Mouse (Mus musculus) forebrain, embryonic 16.5 days (tissue): ENCODE data around the gene Lrp2bp. TPM values are rescaled to one million over a fixed set of nuclear protein-coding genes. Genes with fewer than 3 reads are reported as not detected.

Experiments
- ATAC-seq: fragments of 200-750 bp; cut with Nextera tagmentation; 2 replicates; pipeline ENCODE4 v1.8.0; 2017; ENCODE audit warnings: mild to moderate bottlenecking, moderate library complexity
- H3K27ac ChIP-seq: fragments of 300-500 bp; sonication (generic); 2 replicates; pipeline ENCODE4 v1.5.1; 2014; ENCODE audit warnings: low read length, control low read depth
- H3K27me3 ChIP-seq: fragments of 300-500 bp; sonication (generic); replicated peaks from 2 replicates; pipeline ENCODE4 v1.6.1; 2014; ENCODE audit warnings: low read length; ENCODE audit not compliant: control insufficient read depth, insufficient read depth
- H3K36me3 ChIP-seq: fragments of 300-500 bp; sonication (generic); 2 replicates; pipeline ENCODE4 v1.6.1; 2014; ENCODE audit not compliant: control insufficient read depth, insufficient read depth
- H3K4me1 ChIP-seq: fragments of 300-500 bp; sonication (generic); replicated peaks from 2 replicates; pipeline ENCODE4 v1.6.1; 2014; ENCODE audit warnings: low read length; ENCODE audit not compliant: control insufficient read depth, insufficient read depth
- H3K4me2 ChIP-seq: fragments of 300-500 bp; sonication (generic); 2 replicates; pipeline ENCODE4 v1.6.1; 2014; ENCODE audit warnings: mild to moderate bottlenecking, low read length, control low read depth
- H3K4me3 ChIP-seq: fragments of 300-500 bp; sonication (generic); replicated peaks from 2 replicates; pipeline ENCODE4 v1.5.1; 2014; ENCODE audit warnings: mild to moderate bottlenecking, low read length, control low read depth
- H3K9ac ChIP-seq: fragments of 300-500 bp; sonication (generic); replicated peaks from 2 replicates; pipeline ENCODE4 v1.6.1; 2014; ENCODE audit warnings: low read depth, low read length, control low read depth
- H3K9me3 ChIP-seq: fragments of 300-500 bp; sonication (generic); 2 replicates; pipeline ENCODE4 v1.6.1; 2016; ENCODE audit warnings: low read length; ENCODE audit not compliant: control insufficient read depth
- WGBS: fragments of 180-500 bp; shearing (Covaris S2); extraction: QIAGEN DNeasy Blood & Tissue Kit; methylation state at CpG from one replicate; pipeline ENCODE4 v1.1.7; 2014; 5-methylcytosine and 5-hydroxymethylcytosine counted together
- polyA plus RNA-seq: library from polyadenylated mRNA; unstranded; fragments of >200 nt; fragmentation: Nextera tagmentation; extraction: Ambion mirVana; gene quantifications from 2 replicates; pipeline ENCODE4 v1.2.1, GENCODE M21; 2015

Lrp2bp gene
- polyA plus RNA-seq, 1 experiment from 2014 or later = 0.24 TPM

GRCm38 (mm10) chr8:46075223-46075622 lies 76.1 kb downstream of the Lrp2bp start:
- Histone ChIP-seq H3K36me3 (0 out of 2 replicates have a peak, but pooled peaks cover 3% of the 10 kb centered on the region), H3K27me3 (no peaks in the 10 kb centered on the region), H3K9ac (no peak overlapping the region), H3K4me3 (no peak overlapping the region), H3K27ac (no peak overlapping the region), H3K4me1 (no peaks in the 10 kb centered on the region), H3K4me2 (no peak overlapping the region), H3K9me3 (no peaks in the 10 kb centered on the region)
- 98% methylated on average over 5 of the region's 5 CpGs for WGBS
- no peak for ATAC-seq

DNA sequence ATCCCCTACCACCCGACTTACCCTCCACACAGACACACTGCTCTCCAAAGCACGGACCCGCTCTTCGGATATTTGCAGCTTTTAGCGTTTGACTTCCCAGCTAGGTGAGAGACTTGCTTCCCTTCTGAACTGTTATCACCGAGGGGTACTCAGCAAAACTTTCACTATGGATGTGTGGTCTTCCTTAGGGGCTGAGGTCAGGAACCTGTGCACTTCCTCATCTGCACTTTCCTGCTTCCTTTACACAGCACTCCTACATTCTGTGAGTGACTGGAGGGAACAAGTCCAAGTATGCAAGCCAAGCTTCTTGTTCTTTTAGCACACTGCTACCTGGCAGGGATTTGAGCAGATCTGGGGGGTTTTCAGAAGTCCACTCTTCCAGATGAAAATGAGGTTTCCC lies 79.8 kb downstream of the Lrp2bp start:
- Histone ChIP-seq H3K4me3 (no peak overlapping the region), H3K36me3 (0 out of 2 replicates have a peak, but pooled peaks cover 3% of the 10 kb centered on the region), H3K27me3 (no peaks in the 10 kb centered on the region), H3K4me1 (no peaks in the 10 kb centered on the region), H3K4me2 (no peak overlapping the region), H3K27ac (no peak overlapping the region), H3K9ac (no peak overlapping the region), H3K9me3 (no peaks in the 10 kb centered on the region)
- no peak for ATAC-seq
- 87% methylated on average over 6 of the region's 6 CpGs for WGBS

Other genes with a start within 250 kb of the Lrp2bp start
- 3.6 and 4.9 TPM in 2 replicates for gene Pdlim3, start 113.8 kb upstream of the Lrp2bp start, polyA plus RNA-seq
- 0.37 TPM in 1 of 2 replicates, not detected in the other for gene Ccdc110, start 64.7 kb upstream of the Lrp2bp start, polyA plus RNA-seq
- 5.0 and 5.2 TPM in 2 replicates for gene 1700029J07Rik, start 24.1 kb upstream of the Lrp2bp start, polyA plus RNA-seq
- gene Ufsp2, start 23.8 kb upstream of the Lrp2bp start, polyA plus RNA-seq = 57.8 and 59.8 TPM in 2 replicates
- gene Ankrd37, start 6.4 kb downstream of the Lrp2bp start, polyA plus RNA-seq = 24.0 and 26.1 TPM in 2 replicates
- gene Cfap97, start 152.5 kb downstream of the Lrp2bp start, polyA plus RNA-seq = 22.9 and 26.5 TPM in 2 replicates
- 4.9 and 6.1 TPM in 2 replicates for gene Snx25, start 152.9 kb downstream of the Lrp2bp start, polyA plus RNA-seq
- 679 and 710 TPM in 2 replicates for gene Slc25a4, start 212.0 kb downstream of the Lrp2bp start, polyA plus RNA-seq